Mouse (Mus musculus): ENCODE results near the gene Pacrg. TPM values are rescaled to one million over a fixed set of nuclear protein-coding genes. Genes with fewer than 3 reads are reported as not detected.

The Pacrg gene
- total and polyA plus RNA-seq, 2 experiments from 2014 or later: 6.2 to 20.7 TPM

- no peak overlapping the region for H3K4me3 ChIP-seq (ENCODE audit: low read depth, low read length)
- H3K4me2 ChIP-seq (ENCODE audit: low read depth): no peak overlapping the region
- no peak overlapping the region for H3K9ac ChIP-seq
- TF ChIP-seq CTCF (IDR thresholded peaks at IDR 0.05; ENCODE audit: low read depth): no peak
- WGBS: 90% methylated on average over 6 of the region's 6 CpGs
- no peak for DNase-seq
- H3K27me3 ChIP-seq (ENCODE audit: insufficient read depth, low read length): no peaks in the 10 kb centered on the region
- H3K9me3 ChIP-seq (ENCODE audit: low read length): no peaks in the 10 kb centered on the region
- H3K36me3 ChIP-seq (ENCODE audit: insufficient read depth): no peaks in the 10 kb centered on the region
- H3K27ac ChIP-seq (ENCODE audit: low read depth, low read length): no peak overlapping the region
- ATAC-seq: no peak
- no peaks in the 10 kb centered on the region for H3K4me1 ChIP-seq (ENCODE audit: insufficient read depth)
Measured at GRCm38 (mm10) chr17:10383406-10383805, 456.7 kb downstream of the Pacrg start.

DNA sequence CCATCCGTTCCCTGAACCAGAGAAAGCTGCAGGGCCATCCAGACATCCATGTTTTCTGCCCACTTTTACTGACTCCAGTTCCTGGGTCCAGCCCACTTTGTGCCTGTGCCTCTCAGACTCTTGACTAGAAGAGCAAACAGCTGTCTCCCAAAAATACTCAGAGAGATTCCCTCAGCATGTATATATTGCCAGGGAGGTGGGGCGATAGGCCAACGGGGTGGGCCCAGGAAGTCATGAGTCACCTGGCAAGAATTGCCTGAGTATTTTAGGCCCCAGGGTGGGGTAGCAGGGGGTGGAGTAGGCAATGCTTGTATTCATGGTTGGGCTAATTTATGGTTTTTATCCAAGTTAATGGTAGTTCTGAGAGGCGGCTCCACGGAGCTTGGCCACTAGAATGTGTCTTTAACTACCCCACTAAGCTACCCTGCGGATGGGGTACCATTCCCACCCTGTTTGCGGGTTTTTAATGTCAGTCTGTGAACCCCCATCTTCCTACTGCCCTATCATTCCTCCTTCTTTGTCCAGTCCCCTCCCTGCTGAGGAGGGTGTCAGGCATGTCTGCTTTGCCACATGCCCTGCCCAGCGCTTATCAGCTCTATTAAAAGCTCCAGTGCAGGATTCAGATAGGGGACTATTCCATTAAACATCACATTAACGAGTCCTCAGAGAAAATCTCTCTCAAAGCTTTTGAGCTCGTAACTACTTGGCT, 461.5 kb downstream of the Pacrg start:
- WGBS: 75% methylated on average over 10 of the region's 10 CpGs
- TF ChIP-seq CTCF (IDR thresholded peaks at IDR 0.05; ENCODE audit: low read depth): no peak

DNA sequence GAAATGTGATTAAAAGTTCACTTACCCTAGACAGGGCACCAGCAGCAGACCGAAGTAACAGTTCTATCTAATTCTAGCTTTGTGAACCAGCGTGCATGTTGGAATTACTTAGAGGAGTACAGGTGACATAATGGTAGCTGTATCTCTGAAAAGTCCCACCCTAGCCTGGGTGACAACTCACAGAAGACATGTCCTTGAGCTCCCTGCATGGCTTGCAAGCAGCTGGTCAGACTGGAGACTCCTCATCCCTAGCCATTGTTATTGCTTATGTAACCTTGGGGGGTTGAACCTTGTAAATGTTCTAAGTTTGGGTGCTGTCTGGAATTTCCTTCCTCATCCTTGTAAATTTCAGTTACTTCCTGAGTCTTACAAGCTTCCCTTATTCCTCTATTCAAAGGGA, 462.5 kb downstream of the Pacrg start:
- no peak for TF ChIP-seq CTCF (IDR thresholded peaks at IDR 0.05; ENCODE audit: low read depth)
- Histone ChIP-seq H3K4me2 (ENCODE audit: low read depth) (no peak overlapping the region), H3K36me3 (ENCODE audit: insufficient read depth) (no peaks in the 10 kb centered on the region), H3K4me1 (ENCODE audit: insufficient read depth) (no peaks in the 10 kb centered on the region), H3K27ac (ENCODE audit: low read depth, low read length) (no peak overlapping the region), H3K9ac (no peak overlapping the region), H3K27me3 (ENCODE audit: insufficient read depth, low read length) (no peaks in the 10 kb centered on the region), H3K9me3 (ENCODE audit: low read length) (no peaks in the 10 kb centered on the region), H3K4me3 (ENCODE audit: low read depth, low read length) (no peak overlapping the region)
- 94% methylated on average over 2 of the region's 2 CpGs for WGBS
- no peak for ATAC-seq
- no peak for DNase-seq

More for the DNA sequence above, 461.5 kb downstream of the Pacrg start:
- ATAC-seq (no peak), DNase-seq (no peak)
- Histone ChIP-seq H3K4me1 (ENCODE audit: insufficient read depth) (no peaks in the 10 kb centered on the region), H3K27ac (ENCODE audit: low read depth, low read length) (no peak overlapping the region), H3K4me3 (ENCODE audit: low read depth, low read length) (no peak overlapping the region), H3K27me3 (ENCODE audit: insufficient read depth, low read length) (no peaks in the 10 kb centered on the region), H3K9me3 (ENCODE audit: low read length) (no peaks in the 10 kb centered on the region), H3K4me2 (ENCODE audit: low read depth) (no peak overlapping the region), H3K9ac (no peak overlapping the region), H3K36me3 (ENCODE audit: insufficient read depth) (no peaks in the 10 kb centered on the region)

DNA sequence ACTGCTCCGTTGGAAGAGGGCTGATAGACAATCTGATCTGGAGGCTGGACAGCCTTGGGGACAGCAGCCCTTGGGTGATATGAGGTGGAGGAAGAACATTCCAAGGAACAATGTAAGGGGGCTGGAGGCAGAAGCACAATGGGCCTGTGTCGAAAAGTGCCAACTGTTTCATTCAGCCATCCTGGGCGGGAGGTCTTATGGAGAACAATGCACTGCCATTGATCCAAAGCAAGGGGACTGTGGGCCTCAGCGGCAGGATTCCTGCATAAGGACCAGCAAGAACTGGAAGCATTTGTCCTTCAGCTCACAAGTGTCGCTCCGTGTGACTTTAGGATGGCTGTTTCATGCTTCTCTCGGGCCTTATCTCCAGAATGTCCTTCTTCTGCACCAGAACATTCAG, 465.8 kb downstream of the Pacrg start:
- Histone ChIP-seq H3K9ac (no peak overlapping the region), H3K27ac (ENCODE audit: low read depth, low read length) (no peak overlapping the region), H3K36me3 (ENCODE audit: insufficient read depth) (no peaks in the 10 kb centered on the region), H3K9me3 (ENCODE audit: low read length) (no peaks in the 10 kb centered on the region), H3K4me2 (ENCODE audit: low read depth) (no peak overlapping the region), H3K4me1 (ENCODE audit: insufficient read depth) (no peaks in the 10 kb centered on the region), H3K27me3 (ENCODE audit: insufficient read depth, low read length) (no peaks in the 10 kb centered on the region), H3K4me3 (ENCODE audit: low read depth, low read length) (no peak overlapping the region)
- DNase-seq: no peak
- no peak for ATAC-seq
- no peak for TF ChIP-seq CTCF (IDR thresholded peaks at IDR 0.05; ENCODE audit: low read depth)
- WGBS: 31% methylated on average over 7 of the region's 7 CpGs

- TF ChIP-seq CTCF (IDR thresholded peaks at IDR 0.05; ENCODE audit: low read depth): no peak
- H3K4me1 ChIP-seq (ENCODE audit: insufficient read depth): no peaks in the 10 kb centered on the region
- WGBS: 82% methylated on average over 3 of the region's 3 CpGs
- ATAC-seq (no peak), DNase-seq (no peak)
- no peaks in the 10 kb centered on the region for H3K36me3 ChIP-seq (ENCODE audit: insufficient read depth)
- H3K27ac ChIP-seq (ENCODE audit: low read depth, low read length): no peak overlapping the region
- H3K9me3 ChIP-seq (ENCODE audit: low read length): no peaks in the 10 kb centered on the region
- no peaks in the 10 kb centered on the region for H3K27me3 ChIP-seq (ENCODE audit: insufficient read depth, low read length)
- no peak overlapping the region for H3K4me3 ChIP-seq (ENCODE audit: low read depth, low read length)
- no peak overlapping the region for H3K9ac ChIP-seq
- H3K4me2 ChIP-seq (ENCODE audit: low read depth): no peak overlapping the region
Measured at GRCm38 (mm10) chr17:10373727-10374126, 466.4 kb downstream of the Pacrg start.

GRCm38 (mm10) chr17:10372001-10372785, 467.9 kb downstream of the Pacrg start:
- DNase-seq (no peak), ATAC-seq (no peak)
- no peak overlapping the region for H3K4me2 ChIP-seq (ENCODE audit: low read depth)
- H3K27ac ChIP-seq (ENCODE audit: low read depth, low read length): no peak overlapping the region
- WGBS: 69% methylated on average over 18 of the region's 18 CpGs
- no peaks in the 10 kb centered on the region for H3K36me3 ChIP-seq (ENCODE audit: insufficient read depth)
- H3K4me1 ChIP-seq (ENCODE audit: insufficient read depth): no peaks in the 10 kb centered on the region
- H3K9ac ChIP-seq: no peak overlapping the region
- H3K4me3 ChIP-seq (ENCODE audit: low read depth, low read length): no peak overlapping the region
- TF ChIP-seq CTCF (IDR thresholded peaks at IDR 0.05; ENCODE audit: low read depth): no peak
- no peaks in the 10 kb centered on the region for H3K9me3 ChIP-seq (ENCODE audit: low read length)
- H3K27me3 ChIP-seq (ENCODE audit: insufficient read depth, low read length): no peaks in the 10 kb centered on the region

- H3K9ac ChIP-seq: no peak overlapping the region
- WGBS: 78% methylated on average over 8 of the region's 8 CpGs
- no peak for ATAC-seq
Measured at GRCm38 (mm10) chr17:10371472-10371871, 468.6 kb downstream of the Pacrg start.

More at GRCm38 (mm10) chr17:10371472-10371871, 468.6 kb downstream of the Pacrg start:
- no peaks in the 10 kb centered on the region for H3K27me3 ChIP-seq (ENCODE audit: insufficient read depth, low read length)
- H3K27ac ChIP-seq (ENCODE audit: low read depth, low read length): no peak overlapping the region
- DNase-seq: no peak
- H3K9me3 ChIP-seq (ENCODE audit: low read length): no peaks in the 10 kb centered on the region
- no peaks in the 10 kb centered on the region for H3K36me3 ChIP-seq (ENCODE audit: insufficient read depth)
- no peak overlapping the region for H3K4me3 ChIP-seq (ENCODE audit: low read depth, low read length)
- no peak overlapping the region for H3K4me2 ChIP-seq (ENCODE audit: low read depth)
- H3K4me1 ChIP-seq (ENCODE audit: insufficient read depth): no peaks in the 10 kb centered on the region
- no peak for TF ChIP-seq CTCF (IDR thresholded peaks at IDR 0.05; ENCODE audit: low read depth)

Measured in forebrain, postnatal 0 days (tissue).